Mouse (Mus musculus): Measurements from ENCODE around the gene Gjd3.

DNA sequence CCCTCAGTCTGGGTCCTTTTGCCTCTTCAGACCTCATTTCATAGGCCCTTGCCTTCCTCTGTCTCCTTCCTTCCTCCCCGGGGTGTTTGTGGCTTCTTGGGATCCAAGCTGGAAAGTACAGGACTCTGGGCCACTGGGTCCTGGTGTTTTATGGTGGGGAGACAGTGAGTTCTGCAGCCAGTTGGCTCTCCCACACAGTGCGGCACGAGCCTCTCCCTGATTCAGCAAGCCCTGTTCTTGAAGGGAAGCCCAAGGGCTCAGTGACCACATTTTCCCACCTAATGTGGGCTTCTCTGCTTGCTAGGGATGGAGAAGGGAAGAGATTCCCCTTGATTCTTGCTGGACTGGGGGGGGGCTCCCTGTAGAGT lies 40.3 kb downstream of the Gjd3 start:
- TF ChIP-seq CTCF (conservative IDR thresholded peaks at IDR 0.05; ENCODE audit: insufficient read depth, insufficient read length, low read depth, low read length): no peak
- no peak for TF ChIP-seq POLR2A (IDR thresholded peaks at IDR 0.05; ENCODE audit: low read depth, low read length)
